27 mouse cellular contexts compared by ENCODE assay signal in the genomic region with DNA sequence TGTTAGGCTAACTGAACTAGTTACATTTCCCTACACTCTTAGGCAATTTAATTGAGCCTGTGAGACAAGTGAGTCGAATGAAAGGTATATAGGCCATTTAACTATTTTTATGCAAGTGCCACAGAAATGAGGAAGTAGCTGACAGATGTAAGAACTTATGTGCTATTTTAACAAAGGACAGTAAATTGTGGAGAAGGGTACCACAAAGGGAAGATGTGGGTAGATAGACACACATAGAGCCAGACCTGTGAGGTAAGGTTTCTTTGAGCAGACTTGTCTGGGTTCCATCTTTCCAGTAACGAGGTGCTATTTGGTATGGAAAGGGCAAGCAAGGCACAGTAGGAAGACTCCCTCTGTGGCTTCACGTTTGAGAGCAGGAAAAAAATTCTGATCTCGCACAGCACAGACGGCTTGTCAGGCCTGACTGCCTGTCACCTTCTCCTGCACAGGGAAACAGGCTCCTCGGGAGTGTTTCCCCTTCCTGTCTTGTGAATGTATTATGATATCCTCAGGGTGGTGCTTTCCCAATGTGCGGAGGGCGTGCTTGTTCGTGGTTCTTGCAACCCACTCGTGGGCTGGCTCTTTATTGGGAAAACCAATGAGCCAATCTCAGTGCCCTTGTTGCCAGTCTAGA.
DNase-seq lines count a peak whose midpoint lies in the region; ATAC-seq and TF ChIP-seq lines count a peak whose summit lies in the region.
"Had no signal": no experiment of that assay in that cellular context is flagged by ENCODE, and none has a peak within 500 bp of the region (broad histone marks: within the 10 kb centered on the region; RNA-seq: fewer than 3 reads in every experiment).

No protein-coding gene starts in this region.

- peak overlapping the region; percentile 38; the same call in 1 of the 2 replicates for H3K27ac ChIP-seq in kidney, embryonic 15.5 days
- H3K27ac ChIP-seq in bone marrow, adult 2 months (ENCODE audit: control insufficient read depth, insufficient read depth, low read depth, low read length, poor library complexity) = peak overlapping the region; percentile 22; the same call in 1 of the 2 replicates
- H3K27ac ChIP-seq: embryonic facial prominence, embryonic 13.5 days; forebrain, embryonic 12.5 days; hindbrain, embryonic 10.5 days; hindbrain, embryonic 15.5 days; lung, embryonic 15.5 days; midbrain, embryonic 13.5 days; neural tube, embryonic 15.5 days; stomach, embryonic 15.5 days had no signal

- ATAC-seq in kidney, embryonic 15.5 days (replicated peaks; ENCODE audit: low FRiP score) = no peak
- ATAC-seq: inflammation-experienced regulatory T-cells, adult 6 months; midbrain, embryonic 13.5 days; Patski had no signal

- no peak overlapping the region for H3K9ac ChIP-seq in kidney, embryonic 15.5 days
- H3K9ac ChIP-seq: embryonic facial prominence, embryonic 13.5 days; forebrain, embryonic 12.5 days; heart, embryonic 12.5 days; hindbrain, embryonic 15.5 days; lung, embryonic 15.5 days; midbrain, embryonic 13.5 days; neural tube, embryonic 15.5 days; stomach, embryonic 15.5 days had no signal

- no peak overlapping the region for H3K4me2 ChIP-seq in kidney, embryonic 15.5 days
- H3K4me2 ChIP-seq: embryonic facial prominence, embryonic 13.5 days; forebrain, embryonic 12.5 days; heart, embryonic 12.5 days; hindbrain, embryonic 15.5 days; lung, embryonic 15.5 days; midbrain, embryonic 13.5 days; neural tube, embryonic 15.5 days; stomach, embryonic 15.5 days had no signal

- peaks cover 19% of the 10 kb centered on the region; the same call in 1 of the 2 replicates for H3K4me1 ChIP-seq in kidney, embryonic 15.5 days
- H3K4me1 ChIP-seq in bone marrow, adult 2 months (ENCODE audit: control insufficient read depth, insufficient read depth, low read length) = peaks cover 2% of the 10 kb centered on the region
- H3K4me1 ChIP-seq in megakaryocyte, embryonic 14.5 days = peaks cover 65% of the 10 kb centered on the region
- H3K4me1 ChIP-seq: forebrain, embryonic 12.5 days; hindbrain, embryonic 10.5 days; hindbrain, embryonic 15.5 days; lung, embryonic 15.5 days; midbrain, embryonic 13.5 days; stomach, embryonic 15.5 days had no signal

- H3K4me3 ChIP-seq in kidney, embryonic 15.5 days (replicated peaks) = no peak overlapping the region
- H3K4me3 ChIP-seq in bone marrow, adult 2 months (replicated peaks; ENCODE audit: control insufficient read depth, low read depth, low read length) = no peak overlapping the region
- H3K4me3 ChIP-seq in megakaryocyte, embryonic 14.5 days (replicated peaks) = peak overlapping the region; percentile 55
- H3K4me3 ChIP-seq: embryonic facial prominence, embryonic 13.5 days; forebrain, embryonic 12.5 days; heart, embryonic 12.5 days; hindbrain, embryonic 10.5 days; hindbrain, embryonic 15.5 days; lung, embryonic 15.5 days; midbrain, embryonic 13.5 days; neural tube, embryonic 15.5 days; stomach, embryonic 15.5 days had no signal

- no peak for DNase-seq in kidney, postnatal 14 days
- DNase-seq in A20 (ENCODE audit: low read depth, low spot score) = peak; percentile 72
- DNase-seq in cerebellum, postnatal 36 days = no peak
- no peak for DNase-seq in retina, embryonic 14.5 days (ENCODE audit: low spot score)
- no peak for DNase-seq in thymus, postnatal 0 days (ENCODE audit: low spot score)
- DNase-seq: adrenal gland, postnatal 10 days; cerebellum, adult 11 months; cerebellum, adult 9-10 months; gastrocnemius, postnatal 14 days; heart, adult 11 months; kidney, adult 11 months; kidney, postnatal 36 days; thymus, postnatal 14 days had no signal

- peaks cover 49% of the 10 kb centered on the region for H3K36me3 ChIP-seq in kidney, embryonic 15.5 days
- H3K36me3 ChIP-seq in megakaryocyte, embryonic 14.5 days (replicated peaks; ENCODE audit: low read length) = peaks cover 81% of the 10 kb centered on the region
- H3K36me3 ChIP-seq: hindbrain, embryonic 15.5 days; neural tube, embryonic 15.5 days had no signal

- H3K9me3 ChIP-seq in kidney, embryonic 15.5 days (replicated peaks) = no peaks in the 10 kb centered on the region
- H3K9me3 ChIP-seq in megakaryocyte, embryonic 14.5 days = no peaks in the 10 kb centered on the region
- H3K9me3 ChIP-seq: embryonic facial prominence, embryonic 13.5 days; forebrain, embryonic 12.5 days; heart, embryonic 12.5 days; hindbrain, embryonic 10.5 days; hindbrain, embryonic 15.5 days; lung, embryonic 15.5 days; midbrain, embryonic 13.5 days; neural tube, embryonic 15.5 days; stomach, embryonic 15.5 days had no signal

- WGBS in kidney, embryonic 15.5 days = 52% methylated on average over 10 of the region's 10 CpGs
- WGBS in bone marrow, adult 2 months = 26% methylated on average over 10 of the region's 10 CpGs

- no peak for TF ChIP-seq CTCF in bone marrow, adult 2 months (IDR thresholded peaks at IDR 0.05; ENCODE audit: control insufficient read depth, insufficient read depth, low read length)

- H3K27me3 ChIP-seq in kidney, embryonic 15.5 days = no peaks in the 10 kb centered on the region
- H3K27me3 ChIP-seq in megakaryocyte, embryonic 14.5 days (replicated peaks) = no peaks in the 10 kb centered on the region
- H3K27me3 ChIP-seq: embryonic facial prominence, embryonic 13.5 days; forebrain, embryonic 12.5 days; heart, embryonic 12.5 days; hindbrain, embryonic 15.5 days; lung, embryonic 15.5 days; midbrain, embryonic 13.5 days; neural tube, embryonic 15.5 days; Patski; stomach, embryonic 15.5 days had no signal

- TF ChIP-seq POLR2A in bone marrow, adult 2 months (IDR thresholded peaks at IDR 0.05; ENCODE audit: borderline replicate concordance, control insufficient read depth, low read depth, low read length) = no peak
